Mouse (Mus musculus): Measurements from ENCODE around the gene Flnc. TPM values are rescaled to one million over a fixed set of nuclear protein-coding genes. Genes with fewer than 3 reads are reported as not detected.

Flnc gene
- polyA plus RNA-seq, 1 experiment, result 0.54 TPM

GRCm38 (mm10) chr6:29473941-29474691 lies 41.1 kb downstream of the Flnc start:
- TF ChIP-seq POLR2A (IDR thresholded peaks at IDR 0.05; ENCODE audit: extremely low read depth, insufficient read depth, low read length) (peak; percentile 50; the same call in 1 of the 2 replicates), CTCF (IDR thresholded peaks at IDR 0.05; ENCODE audit: extremely low read depth, insufficient read depth, low read length) (no peak)
- Histone ChIP-seq H3K4me3 (ENCODE audit: insufficient read depth, low read length) (peak overlapping the region; percentile 24), H3K4me1 (ENCODE audit: control insufficient read depth, insufficient read depth, low read length) (no peaks in the 10 kb centered on the region), H3K27ac (ENCODE audit: insufficient read depth, low read length) (no peak overlapping the region)

- TF ChIP-seq POLR2A (IDR thresholded peaks at IDR 0.05; ENCODE audit: extremely low read depth, insufficient read depth, low read length) (no peak), CTCF (IDR thresholded peaks at IDR 0.05; ENCODE audit: extremely low read depth, insufficient read depth, low read length) (no peak)
- Histone ChIP-seq H3K4me3 (ENCODE audit: insufficient read depth, low read length) (no peak overlapping the region), H3K27ac (ENCODE audit: insufficient read depth, low read length) (no peak overlapping the region), H3K4me1 (ENCODE audit: control insufficient read depth, insufficient read depth, low read length) (no peaks in the 10 kb centered on the region)
Measured at GRCm38 (mm10) chr6:29474736-29475135, 41.7 kb downstream of the Flnc start.

GRCm38 (mm10) chr6:29482691-29483090 lies 49.6 kb downstream of the Flnc start:
- Histone ChIP-seq H3K27ac (ENCODE audit: insufficient read depth, low read length) (no peak overlapping the region), H3K4me1 (ENCODE audit: control insufficient read depth, insufficient read depth, low read length) (no peaks in the 10 kb centered on the region), H3K4me3 (ENCODE audit: insufficient read depth, low read length) (no peak overlapping the region)
- TF ChIP-seq CTCF (IDR thresholded peaks at IDR 0.05; ENCODE audit: extremely low read depth, insufficient read depth, low read length) (no peak), POLR2A (IDR thresholded peaks at IDR 0.05; ENCODE audit: extremely low read depth, insufficient read depth, low read length) (no peak)

DNA sequence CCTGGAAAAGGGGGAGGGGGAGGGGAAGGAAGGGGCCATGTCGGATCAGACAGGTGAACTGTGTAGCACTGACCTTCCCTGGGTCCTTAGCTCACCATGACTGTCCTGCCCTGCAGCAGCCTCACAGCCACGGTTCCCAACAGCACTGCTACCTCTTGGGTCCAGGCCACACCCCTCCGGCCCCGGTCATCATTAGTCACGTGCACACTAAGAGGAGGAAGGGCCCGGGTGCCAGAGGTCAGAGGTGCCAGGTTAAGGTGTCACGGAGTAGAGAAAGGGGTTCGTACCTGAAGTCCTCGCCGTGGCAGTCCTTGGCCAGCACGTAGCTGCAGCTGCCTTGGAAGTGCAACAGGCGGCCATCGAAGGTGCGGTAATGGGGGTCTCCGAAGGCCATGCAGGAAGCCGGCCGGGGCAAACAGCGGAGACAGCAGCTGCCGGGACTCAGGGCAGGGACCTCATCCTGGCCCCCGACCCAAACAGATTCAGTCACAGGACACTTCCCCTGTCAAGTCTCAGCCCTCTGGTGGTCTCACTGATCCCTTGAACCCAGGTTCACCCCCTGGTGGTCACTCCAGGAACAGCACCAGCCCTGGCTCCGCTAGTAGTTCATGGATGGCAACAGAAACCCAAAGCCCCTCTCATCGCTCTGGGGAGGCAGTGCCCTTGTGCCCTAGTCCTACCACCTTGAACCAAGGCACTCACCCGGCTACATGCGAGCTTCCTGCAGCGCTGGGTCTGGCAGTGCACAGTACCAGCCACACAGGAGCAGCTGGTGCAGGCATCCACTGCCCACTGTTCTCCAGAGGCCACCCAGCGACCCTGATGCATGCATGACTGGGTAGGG lies 51.9 kb downstream of the Flnc start:
- Histone ChIP-seq H3K27ac (ENCODE audit: insufficient read depth, low read length) (no peak overlapping the region), H3K4me3 (ENCODE audit: insufficient read depth, low read length) (no peak overlapping the region), H3K4me1 (ENCODE audit: control insufficient read depth, insufficient read depth, low read length) (no peaks in the 10 kb centered on the region)
- TF ChIP-seq CTCF (IDR thresholded peaks at IDR 0.05; ENCODE audit: extremely low read depth, insufficient read depth, low read length), result peak; percentile 70
- TF ChIP-seq POLR2A (IDR thresholded peaks at IDR 0.05; ENCODE audit: extremely low read depth, insufficient read depth, low read length), result no peak

GRCm38 (mm10) chr6:29485951-29486350 lies 52.9 kb downstream of the Flnc start:
- TF ChIP-seq CTCF (IDR thresholded peaks at IDR 0.05; ENCODE audit: extremely low read depth, insufficient read depth, low read length) (no peak), POLR2A (IDR thresholded peaks at IDR 0.05; ENCODE audit: extremely low read depth, insufficient read depth, low read length) (no peak)
- Histone ChIP-seq H3K27ac (ENCODE audit: insufficient read depth, low read length) (no peak overlapping the region), H3K4me3 (ENCODE audit: insufficient read depth, low read length) (no peak overlapping the region), H3K4me1 (ENCODE audit: control insufficient read depth, insufficient read depth, low read length) (no peaks in the 10 kb centered on the region)

DNA sequence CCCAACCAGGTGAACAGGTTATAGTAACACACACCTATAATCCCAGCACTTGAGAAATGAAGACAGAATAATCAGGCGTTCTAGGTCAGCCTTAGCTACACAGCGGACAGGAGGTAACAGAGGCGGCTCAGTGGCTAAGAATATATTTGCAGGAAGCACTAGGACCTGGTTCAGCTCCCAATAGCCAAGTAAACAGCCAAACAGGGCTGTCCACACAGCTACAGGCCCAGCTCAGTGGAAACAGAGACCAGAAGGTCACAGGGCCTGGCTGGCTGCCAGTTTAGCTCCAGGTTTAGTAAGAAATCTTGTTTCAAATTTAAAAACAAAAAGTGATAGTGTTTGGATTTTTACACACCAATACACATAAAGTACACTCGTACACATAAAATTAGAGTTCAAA lies 61.0 kb downstream of the Flnc start:
- H3K4me1 ChIP-seq (ENCODE audit: control insufficient read depth, insufficient read depth, low read length), result no peaks in the 10 kb centered on the region
- no peak overlapping the region for H3K27ac ChIP-seq (ENCODE audit: insufficient read depth, low read length)
- H3K4me3 ChIP-seq (ENCODE audit: insufficient read depth, low read length), result no peak overlapping the region
- TF ChIP-seq POLR2A (IDR thresholded peaks at IDR 0.05; ENCODE audit: extremely low read depth, insufficient read depth, low read length) (no peak), CTCF (IDR thresholded peaks at IDR 0.05; ENCODE audit: extremely low read depth, insufficient read depth, low read length) (no peak)

DNA sequence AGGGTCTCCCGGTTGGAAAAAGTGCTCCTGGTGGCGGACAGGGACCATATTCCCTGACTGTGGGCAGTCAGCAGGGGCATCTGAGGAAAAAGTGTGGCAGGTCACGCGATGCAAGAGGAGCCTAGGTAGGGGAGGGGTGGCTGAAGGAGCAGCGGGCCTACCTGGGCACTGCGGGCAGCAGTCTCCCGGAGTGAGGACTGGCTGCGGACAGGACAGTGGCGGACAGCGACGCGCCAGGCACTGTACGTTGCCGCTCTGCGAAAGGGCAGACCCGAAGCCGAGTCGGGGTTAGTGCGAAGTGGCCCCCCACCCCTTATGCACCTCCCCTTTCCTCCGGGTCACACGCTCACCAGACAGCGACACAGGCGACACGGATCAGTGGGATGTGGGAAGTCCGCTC lies 63.2 kb downstream of the Flnc start:
- H3K4me1 ChIP-seq (ENCODE audit: control insufficient read depth, insufficient read depth, low read length), result no peaks in the 10 kb centered on the region
- TF ChIP-seq POLR2A (IDR thresholded peaks at IDR 0.05; ENCODE audit: extremely low read depth, insufficient read depth, low read length), result no peak
- TF ChIP-seq CTCF (IDR thresholded peaks at IDR 0.05; ENCODE audit: extremely low read depth, insufficient read depth, low read length), result no peak
- H3K4me3 ChIP-seq (ENCODE audit: insufficient read depth, low read length), result no peak overlapping the region
- H3K27ac ChIP-seq (ENCODE audit: insufficient read depth, low read length), result no peak overlapping the region

GRCm38 (mm10) chr6:29497791-29498190 lies 64.7 kb downstream of the Flnc start:
- TF ChIP-seq POLR2A (IDR thresholded peaks at IDR 0.05; ENCODE audit: extremely low read depth, insufficient read depth, low read length), result no peak
- TF ChIP-seq CTCF (IDR thresholded peaks at IDR 0.05; ENCODE audit: extremely low read depth, insufficient read depth, low read length), result no peak
- Histone ChIP-seq H3K4me1 (ENCODE audit: control insufficient read depth, insufficient read depth, low read length) (no peaks in the 10 kb centered on the region), H3K4me3 (ENCODE audit: insufficient read depth, low read length) (no peak overlapping the region), H3K27ac (ENCODE audit: insufficient read depth, low read length) (no peak overlapping the region)

- no peaks in the 10 kb centered on the region for H3K4me1 ChIP-seq (ENCODE audit: control insufficient read depth, insufficient read depth, low read length)
- TF ChIP-seq CTCF (IDR thresholded peaks at IDR 0.05; ENCODE audit: extremely low read depth, insufficient read depth, low read length) (no peak), POLR2A (IDR thresholded peaks at IDR 0.05; ENCODE audit: extremely low read depth, insufficient read depth, low read length) (no peak)
- no peak overlapping the region for H3K27ac ChIP-seq (ENCODE audit: insufficient read depth, low read length)
- H3K4me3 ChIP-seq (ENCODE audit: insufficient read depth, low read length), result no peak overlapping the region
Measured at GRCm38 (mm10) chr6:29500177-29500576, 67.1 kb downstream of the Flnc start.
